Mouse (Mus musculus) frontal cortex, adult (tissue): Measurements from ENCODE around the gene Cacna1d.
A peak's percentile ranks its signal among the peaks of the same experiment; 100 is the strongest.

Source experiments
- ATAC-seq: cut with Nextera tagmentation; 2 replicates; pipeline ENCODE4 v1.9.2; 2017; ENCODE audit warnings: mild to moderate bottlenecking, moderate library complexity, mixed read lengths; ENCODE audit not compliant: low TSS enrichment

Gene Cacna1d

DNA sequence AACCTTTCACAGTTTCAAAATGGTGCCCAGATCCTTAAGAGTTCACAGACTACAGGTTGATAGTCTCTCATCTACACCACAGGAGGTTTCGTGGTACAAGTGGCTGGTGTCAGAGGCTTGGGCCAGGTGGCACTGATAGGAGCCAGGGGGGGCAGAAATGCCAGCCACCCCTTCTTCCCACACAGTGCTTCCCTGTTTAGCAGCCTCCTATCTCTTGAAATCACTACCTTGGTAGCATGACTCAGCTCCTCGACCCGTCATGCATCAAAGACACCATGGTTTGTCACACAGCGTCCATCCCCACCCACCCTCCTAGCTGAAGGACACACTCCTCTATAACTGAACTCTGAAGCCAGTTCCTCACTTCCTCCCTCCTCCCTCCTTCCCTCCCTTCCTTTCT lies 398.8 kb downstream of the Cacna1d start:
- ATAC-seq = no peak

DNA sequence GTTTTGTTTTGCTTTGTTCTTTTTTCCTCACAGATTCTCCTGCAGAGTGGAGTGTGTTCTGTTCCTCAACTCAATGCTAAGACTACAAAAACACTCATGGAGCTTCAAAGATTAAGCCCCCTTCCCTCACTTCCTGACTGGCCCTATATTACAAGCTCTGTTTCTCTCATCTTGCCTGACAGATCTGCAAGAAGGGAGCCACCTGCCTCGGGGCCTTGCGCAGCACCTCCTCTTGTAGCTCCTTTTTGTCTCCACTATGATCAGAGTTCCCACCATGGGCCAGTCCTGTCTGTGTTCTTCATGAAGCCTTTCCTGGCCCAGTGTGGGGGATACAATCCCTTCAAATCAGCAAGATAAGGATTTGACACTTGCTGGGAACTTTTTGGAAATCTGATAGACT lies 399.2 kb downstream of the Cacna1d start:
- no peak for ATAC-seq

DNA sequence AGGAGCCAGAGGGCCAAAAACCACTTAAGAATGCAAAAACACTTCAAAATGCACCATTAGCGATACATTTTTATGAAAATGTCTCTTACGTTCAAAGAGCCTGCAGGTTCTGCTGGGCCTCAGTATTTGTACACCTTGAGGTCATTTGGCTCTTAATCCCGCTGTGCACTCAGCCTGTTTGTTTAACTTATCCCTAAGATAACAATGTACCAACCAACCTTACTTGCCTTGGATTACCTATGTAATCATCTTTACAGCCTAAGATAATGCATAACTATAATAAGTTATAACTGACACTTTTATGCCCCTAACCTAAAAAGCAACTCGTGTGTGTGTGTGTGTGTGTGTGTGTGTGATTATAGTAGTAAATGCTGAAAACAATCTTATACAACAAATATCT lies 411.5 kb downstream of the Cacna1d start:
- ATAC-seq = no peak

DNA sequence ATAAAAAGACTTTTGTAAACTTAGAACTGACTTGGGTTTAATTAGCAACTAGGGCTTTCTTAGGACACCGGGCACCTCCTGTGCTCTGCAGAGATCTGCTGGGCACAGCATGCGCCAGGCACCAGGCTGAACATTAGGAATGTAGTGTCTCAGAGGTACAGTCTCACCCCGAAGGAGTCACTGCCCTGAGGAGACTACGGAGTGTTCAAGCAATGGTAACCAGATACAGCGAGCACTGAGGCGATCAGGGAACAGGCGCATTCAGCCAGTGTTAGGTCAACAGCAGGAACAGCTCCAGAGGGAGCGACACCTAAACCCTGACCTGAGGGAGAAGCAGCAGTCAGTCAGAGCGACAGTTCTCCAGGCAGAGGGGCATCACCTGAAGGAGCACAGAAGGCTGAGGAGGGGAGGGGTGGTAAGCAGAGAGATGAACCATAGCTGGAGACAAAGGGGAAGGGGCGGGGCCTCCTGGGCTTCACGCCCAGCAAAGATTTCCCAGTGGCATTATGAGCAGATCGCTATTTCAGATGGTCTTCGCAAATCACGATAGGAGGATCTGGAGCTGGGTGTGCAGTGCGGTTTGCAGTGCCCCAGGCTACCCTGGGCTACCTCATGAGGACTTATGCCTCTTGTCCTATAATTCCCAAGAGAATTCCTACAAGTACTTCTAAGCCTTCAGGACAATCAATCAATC lies 413.0 kb downstream of the Cacna1d start:
- ATAC-seq = no peak

DNA sequence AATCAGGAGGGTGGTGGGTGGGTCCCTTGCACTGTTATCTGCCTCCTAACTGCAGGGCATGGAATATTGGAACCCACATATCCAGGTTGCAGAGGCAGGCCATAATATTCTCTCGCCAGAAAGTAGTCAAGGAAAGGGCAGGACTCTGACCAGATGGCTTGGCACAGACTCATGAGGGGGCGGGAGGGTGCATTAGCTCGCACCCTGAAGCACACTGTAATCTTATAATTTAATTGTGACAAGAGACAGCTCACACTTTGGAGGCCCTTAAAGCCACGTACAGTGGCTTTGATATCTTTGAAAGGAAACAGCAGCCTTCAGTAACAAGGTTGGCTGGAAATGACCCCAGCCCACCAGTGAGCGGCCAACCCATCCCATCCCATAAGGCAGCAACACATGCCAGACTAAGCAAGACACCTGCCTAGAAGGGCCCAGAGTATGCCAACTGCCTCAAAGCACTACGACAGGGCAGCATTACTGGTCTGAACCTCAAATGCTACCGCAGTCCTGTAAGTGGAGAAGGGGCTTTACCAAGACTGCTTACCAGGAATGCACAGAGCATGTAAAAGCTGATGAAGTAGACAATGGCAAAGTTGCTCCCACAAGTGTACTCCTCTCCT lies 415.9 kb downstream of the Cacna1d start:
- no peak for ATAC-seq

- no peak for ATAC-seq
Observed at GRCm38 (mm10) chr14:30068566-30068965, 422.7 kb downstream of the Cacna1d start.

GRCm38 (mm10) chr14:30066752-30067151 lies 424.5 kb downstream of the Cacna1d start:
- ATAC-seq = no peak

DNA sequence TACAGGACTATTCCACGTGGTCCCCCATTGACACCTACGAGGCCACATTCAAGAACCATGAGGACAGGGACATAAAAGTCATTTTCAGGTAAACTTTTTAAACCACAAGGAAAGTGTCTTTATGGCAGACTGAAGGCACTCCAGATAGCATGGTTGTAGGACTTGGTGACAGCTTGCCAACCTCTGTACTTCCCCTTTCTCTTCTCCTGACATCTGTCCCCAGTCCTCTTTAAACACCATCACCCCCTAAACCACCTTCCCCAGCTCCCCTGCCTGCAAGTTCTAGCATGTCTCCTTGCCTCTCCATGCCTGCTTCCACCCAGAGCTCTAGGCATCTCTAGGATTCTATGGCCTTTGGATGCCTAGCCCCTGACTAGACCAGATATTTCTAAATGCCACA lies 426.4 kb downstream of the Cacna1d start:
- ATAC-seq = no peak

GRCm38 (mm10) chr14:30056031-30056766 lies 435.1 kb downstream of the Cacna1d start:
- ATAC-seq = peak; percentile 13; the same call in 1 of the 2 replicates

DNA sequence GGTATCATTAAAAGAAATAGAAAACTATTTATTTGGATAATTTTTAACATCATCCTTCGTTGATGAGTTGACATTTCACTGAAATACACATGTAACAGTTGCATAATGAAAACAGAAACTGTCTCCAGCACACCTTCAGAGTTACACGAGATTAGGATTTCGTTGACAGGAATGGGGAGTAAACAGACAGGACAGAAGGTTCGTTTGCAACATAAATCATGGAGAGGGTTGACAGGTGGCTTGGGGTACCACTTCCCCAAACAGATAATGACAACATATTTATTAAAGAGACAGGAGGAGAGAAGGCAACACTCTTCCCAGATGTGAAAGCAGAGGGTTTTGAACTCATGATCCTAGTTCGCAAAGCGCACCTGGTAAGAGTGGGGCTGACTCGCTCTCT lies 436.3 kb downstream of the Cacna1d start:
- no peak for ATAC-seq

GRCm38 (mm10) chr14:30050280-30050679 lies 441.0 kb downstream of the Cacna1d start:
- no peak for ATAC-seq

DNA sequence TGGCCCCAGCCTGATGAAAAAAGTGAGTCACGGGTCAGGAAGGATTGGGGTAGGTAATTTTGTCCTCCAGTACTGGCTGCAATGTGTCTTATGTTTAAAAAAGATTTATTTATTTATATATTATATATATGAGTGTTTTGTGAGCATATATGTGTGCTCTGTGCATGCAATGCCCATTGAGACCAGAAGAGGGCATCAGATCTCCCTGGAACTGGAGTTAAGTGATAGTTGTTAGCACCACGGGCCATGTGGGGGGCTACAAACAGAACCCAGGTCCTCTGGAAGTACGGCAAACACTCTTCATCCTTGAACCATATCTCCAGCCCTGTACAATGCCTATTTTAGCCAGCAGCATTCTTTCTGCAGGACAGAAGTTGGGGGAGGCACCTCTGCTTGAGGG lies 443.2 kb downstream of the Cacna1d start:
- no peak for ATAC-seq

- ATAC-seq = no peak
Observed at GRCm38 (mm10) chr14:30046976-30047375, 444.3 kb downstream of the Cacna1d start.

DNA sequence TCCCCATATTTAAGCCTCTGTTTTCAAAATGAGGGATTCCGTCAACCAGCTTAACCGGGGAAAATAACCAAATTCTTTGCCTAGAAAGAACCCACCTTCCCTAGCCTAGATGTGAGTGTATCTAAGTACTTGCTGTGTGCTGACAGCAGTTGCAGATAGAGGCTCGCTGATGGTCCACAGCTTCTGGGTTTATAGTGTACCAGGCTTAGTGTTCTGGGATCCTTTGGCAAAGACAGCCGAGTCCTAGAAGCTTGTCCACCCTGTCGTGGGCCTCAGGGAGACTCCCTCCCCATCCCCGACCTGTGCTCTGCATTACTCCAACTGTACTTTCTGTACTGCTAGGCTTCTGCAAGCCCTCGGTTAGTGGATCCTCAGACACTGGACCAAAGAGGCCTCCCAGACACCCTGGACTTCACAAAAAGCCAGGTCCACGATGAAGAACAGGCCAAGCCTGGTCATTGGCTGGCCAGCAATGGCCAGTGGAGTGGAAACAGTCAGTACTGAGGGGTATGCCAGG lies 445.5 kb downstream of the Cacna1d start:
- ATAC-seq = no peak

- ATAC-seq = 0 out of 2 replicates have a peak, but pooled peaks have one; percentile 28
Observed at GRCm38 (mm10) chr14:30045239-30045638, 446.0 kb downstream of the Cacna1d start.

DNA sequence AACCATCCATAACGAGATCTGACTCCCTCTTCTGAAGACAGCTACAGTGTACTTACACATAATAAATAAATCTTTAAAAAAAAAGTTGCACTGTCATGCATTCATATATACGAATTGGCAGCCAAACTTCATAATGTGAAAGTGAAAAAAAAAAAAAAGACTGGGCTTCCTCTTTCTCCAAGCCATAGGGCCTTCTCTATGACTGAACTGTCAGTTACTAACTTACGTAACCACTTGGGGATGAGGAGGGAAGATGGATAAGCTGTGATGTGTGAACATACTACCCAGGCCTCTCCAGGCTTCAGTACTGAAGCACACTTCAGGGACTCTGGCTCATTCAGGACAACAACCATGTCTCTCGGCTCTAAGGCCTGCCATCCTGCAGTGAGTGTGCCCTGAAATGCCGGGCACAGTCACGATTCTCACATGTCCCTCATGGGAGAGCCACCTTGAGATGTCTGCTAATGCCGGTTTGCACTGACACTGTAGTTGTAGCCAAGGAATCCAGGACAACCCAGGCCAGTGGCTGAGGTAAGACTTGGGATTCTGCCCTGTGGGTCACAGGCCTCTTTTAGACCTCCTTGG lies 447.8 kb downstream of the Cacna1d start:
- ATAC-seq = no peak

DNA sequence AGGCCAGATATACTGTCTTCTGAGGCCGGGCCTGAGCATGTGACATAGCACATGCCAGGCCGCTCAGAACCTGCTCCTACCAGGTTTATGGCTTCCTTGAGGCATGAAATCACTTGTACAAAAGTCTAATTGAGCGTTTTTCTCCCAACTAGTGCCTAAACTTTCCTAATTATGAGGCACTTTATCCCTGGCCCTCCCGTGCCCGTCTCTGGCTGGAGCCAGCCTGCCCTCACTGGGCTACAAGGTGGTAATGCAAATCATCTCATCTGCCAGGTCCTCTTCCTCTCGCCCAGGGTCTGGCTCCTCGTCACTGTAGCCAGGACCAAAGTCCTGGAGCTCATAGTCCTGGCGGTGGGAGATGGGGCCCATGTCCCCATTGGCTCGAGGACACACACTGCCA lies 449.4 kb downstream of the Cacna1d start:
- ATAC-seq = no peak

GRCm38 (mm10) chr14:30039413-30039812 lies 451.8 kb downstream of the Cacna1d start:
- no peak for ATAC-seq

DNA sequence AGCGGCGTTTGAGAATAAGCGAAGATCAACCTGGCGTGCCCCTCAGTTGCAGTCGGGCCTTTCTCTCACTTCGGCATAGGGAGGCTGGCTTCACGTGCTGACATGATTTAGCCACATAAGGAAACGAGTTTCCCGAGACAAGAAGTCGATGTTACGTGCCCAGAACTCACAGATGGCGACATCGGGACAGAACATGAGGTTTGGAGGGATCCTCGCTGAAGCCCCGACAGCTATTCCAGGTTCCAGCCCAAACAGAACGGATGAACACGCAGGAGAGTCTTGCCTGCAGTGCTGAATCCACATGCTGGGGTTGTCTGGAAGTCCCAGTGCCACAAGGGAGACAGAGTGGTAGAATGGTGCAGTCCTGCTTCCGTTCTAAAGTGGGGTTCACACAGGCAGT lies 452.8 kb downstream of the Cacna1d start:
- no peak for ATAC-seq

DNA sequence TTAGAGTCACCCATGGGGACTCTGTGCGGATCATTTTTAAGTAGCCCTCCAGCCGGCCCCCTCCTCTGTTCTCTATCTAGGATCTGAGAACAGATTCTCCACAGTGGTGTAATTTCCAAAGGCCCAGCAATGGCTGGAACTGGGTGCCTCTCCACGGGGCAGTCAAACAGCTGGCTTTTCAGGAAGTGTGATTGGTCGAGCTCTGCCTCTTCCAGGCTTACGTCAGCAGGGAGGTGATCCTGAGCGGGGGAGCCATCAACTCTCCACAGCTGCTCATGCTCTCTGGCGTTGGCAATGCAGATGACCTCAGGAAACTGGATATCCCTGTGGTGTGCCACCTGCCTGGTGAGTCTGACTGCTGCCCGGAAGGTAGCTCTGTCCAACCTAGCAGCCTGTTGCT lies 457.9 kb downstream of the Cacna1d start:
- 0 out of 2 replicates have a peak, but pooled peaks have one; percentile 8 for ATAC-seq

- no peak for ATAC-seq
Observed at GRCm38 (mm10) chr14:30027378-30027777, 463.9 kb downstream of the Cacna1d start.

DNA sequence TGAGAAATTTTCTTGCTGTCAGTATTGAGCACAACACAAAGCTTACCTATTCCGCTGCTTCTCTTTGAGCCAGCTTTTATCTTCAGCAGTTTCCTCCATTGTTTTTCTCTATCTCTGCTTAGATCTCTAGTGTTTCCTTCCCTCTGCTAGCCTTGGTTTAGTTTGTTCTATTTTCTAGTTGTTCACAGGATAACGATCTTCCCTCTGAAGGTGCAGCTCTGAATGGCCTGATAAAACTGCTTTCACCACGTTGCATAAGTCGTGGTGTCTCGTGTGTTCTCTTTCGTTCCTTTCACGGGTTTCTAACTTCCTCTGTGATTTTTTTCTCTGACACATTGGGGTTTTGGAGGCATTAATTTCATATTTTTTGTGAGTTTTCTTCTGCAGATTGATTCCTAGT lies 466.9 kb downstream of the Cacna1d start:
- ATAC-seq = no peak
